Mouse (Mus musculus) megakaryocyte-erythroid progenitor cell, adult 5-6 weeks (primary cell): Measurements from ENCODE around the gene Nek7. TPM values are rescaled to one million over a fixed set of nuclear protein-coding genes. Genes with fewer than 3 reads are reported as not detected.

Source experiments
- ATAC-seq: replicated peaks from 2 replicates; pipeline ENCODE4 v1.8.0; 2016; ENCODE audit warnings: mild to moderate bottlenecking, inconsistent platforms; ENCODE audit not compliant: severe bottlenecking, poor library complexity, low FRiP score, low TSS enrichment
- total RNA-seq, 2 experiments: library from RNA; stranded (forward) in 1 of 2; stranded (reverse) in 1 of 2; fragments of 200-1000, 215-1000 nt in 1 of 2; fragments of >200 nt in 1 of 2; fragmentation: Nextera tagmentation in 1 of 2; gene quantifications; 2 replicates each; pipeline ENCODE4 v1.2.3; 2014 to 2017

Gene Nek7
- total RNA-seq, 2 experiments from 2014 or later: 12.7 to 20.2 TPM

GRCm38 (mm10) chr1:138446846-138447245, 173.1 kb downstream of the Nek7 start:
- ATAC-seq: no peak

Other genes with a start within 250 kb of the Nek7 start
- gene Lhx9, start 228.4 kb upstream of the Nek7 start, total RNA-seq (2014; fragmentation: Nextera tagmentation): not detected in 2 replicates
- gene Lhx9, start 228.4 kb upstream of the Nek7 start, total RNA-seq (2017): not detected in 2 replicates
- gene 2310009B15Rik, start 236.7 kb upstream of the Nek7 start, total RNA-seq (2014; fragmentation: Nextera tagmentation): 25.1 and 36.4 TPM in 2 replicates
- gene 2310009B15Rik, start 236.7 kb upstream of the Nek7 start, total RNA-seq (2017): 21.0 and 23.2 TPM in 2 replicates